Mouse (Mus musculus): ENCODE data around the gene Des. TPM values are rescaled to one million over a fixed set of nuclear protein-coding genes. Genes with fewer than 3 reads are reported as not detected.

Des gene
- total and polyA plus RNA-seq, 3 experiments, result 7.0 to 7.2 TPM; not detected in 1

- H3K27me3 ChIP-seq (ENCODE audit: control insufficient read depth in 1 of 2, insufficient read depth in 2 of 2, low read length in 2 of 2), result no peaks in the 10 kb centered on the region
- TF ChIP-seq SMC3 (IDR thresholded peaks at IDR 0.05; ENCODE audit: low read depth, low read length), result no peak
- no peaks in the 10 kb centered on the region for H3K36me3 ChIP-seq (ENCODE audit: control insufficient read depth in 1 of 2, insufficient read depth in 2 of 2, low read length in 2 of 2)
Observed at GRCm38 (mm10) chr1:75409950-75410349, 49.8 kb downstream of the Des start.

GRCm38 (mm10) chr1:75412196-75412595, 52.1 kb downstream of the Des start:
- no peaks in the 10 kb centered on the region for H3K79me2 ChIP-seq (ENCODE audit: control insufficient read depth, insufficient read depth, low read length, poor library complexity)
- H3K4me3 ChIP-seq (ENCODE audit: control insufficient read depth in 1 of 2, insufficient read depth in 1 of 2, low read depth in 2 of 2, low read length in 2 of 2), result no peak overlapping the region
- no peak for TF ChIP-seq BHLHE40 (IDR thresholded peaks at IDR 0.05; ENCODE audit: borderline replicate concordance, low read depth, low read length)
- TF ChIP-seq RCOR1 (IDR thresholded peaks at IDR 0.05; ENCODE audit: low read depth, low read length), result no peak
- no peak for TF ChIP-seq GABPA (IDR thresholded peaks at IDR 0.05; ENCODE audit: low read depth, low read length)
- no peak for TF ChIP-seq SIN3A (IDR thresholded peaks at IDR 0.05; ENCODE audit: low read length)
- no peak for TF ChIP-seq RAD21 (IDR thresholded peaks at IDR 0.05; ENCODE audit: low read depth, low read length)
- TF ChIP-seq MYB (IDR thresholded peaks at IDR 0.05; ENCODE audit: low read depth, low read length), result no peak
- no peak for TF ChIP-seq ZKSCAN1 (IDR thresholded peaks at IDR 0.05; ENCODE audit: low read depth, low read length)
- TF ChIP-seq MEF2A (IDR thresholded peaks at IDR 0.05; ENCODE audit: extremely low read depth, insufficient replicate concordance, low read depth, low read length, poor library complexity, severe bottlenecking), result no peak
- TF ChIP-seq MYC (IDR thresholded peaks at IDR 0.05; ENCODE audit: low read depth, low read length), result no peak
- TF ChIP-seq MAX (IDR thresholded peaks at IDR 0.05; ENCODE audit: low read length), result no peak
- TF ChIP-seq CHD1 (IDR thresholded peaks at IDR 0.05; ENCODE audit: low read depth, low read length), result no peak
- peak; percentile 90 for TF ChIP-seq TBP (IDR thresholded peaks at IDR 0.05; ENCODE audit: low read depth, low read length)
- TF ChIP-seq ZC3H11A (IDR thresholded peaks at IDR 0.05; ENCODE audit: low read depth, low read length), result no peak
- TF ChIP-seq TAL1 (IDR thresholded peaks at IDR 0.05; ENCODE audit: low read length), result no peak
- no peak for TF ChIP-seq CTCF (IDR thresholded peaks at IDR 0.05 in 2 of 3, conservative IDR thresholded peaks at IDR 0.05 in 1 of 3; ENCODE audit: control insufficient read depth in 1 of 3, insufficient read depth in 1 of 3, low read depth in 2 of 3, low read length in 3 of 3, poor library complexity in 1 of 3, severe bottlenecking in 1 of 3)
- 0 out of 2 replicates have a peak, but pooled peaks have one; percentile 45 for TF ChIP-seq ZNF384 (IDR thresholded peaks at IDR 0.05; ENCODE audit: low read depth, low read length)
- H3K9me3 ChIP-seq (replicated peaks; ENCODE audit: insufficient read depth, low read length), result no peaks in the 10 kb centered on the region
- no peaks in the 10 kb centered on the region for H3K4me1 ChIP-seq (ENCODE audit: control insufficient read depth in 1 of 2, insufficient read depth in 2 of 2, low read length in 2 of 2)
- no peaks in the 10 kb centered on the region for H3K27me3 ChIP-seq (ENCODE audit: control insufficient read depth in 1 of 2, insufficient read depth in 2 of 2, low read length in 2 of 2)
- no peak overlapping the region for H3K27ac ChIP-seq (ENCODE audit: control insufficient read depth, low read depth, low read length)
- no peak for DNase-seq (ENCODE audit: low read depth, low spot score)
- no peak overlapping the region for H3K9ac ChIP-seq (ENCODE audit: control insufficient read depth, low read depth, low read length, poor library complexity, severe bottlenecking)
- no peaks in the 10 kb centered on the region for H3K36me3 ChIP-seq (ENCODE audit: control insufficient read depth in 1 of 2, insufficient read depth in 2 of 2, low read length in 2 of 2)

More at GRCm38 (mm10) chr1:75409950-75410349, 49.8 kb downstream of the Des start:
- no peaks in the 10 kb centered on the region for H3K79me2 ChIP-seq (ENCODE audit: control insufficient read depth, insufficient read depth, low read length, poor library complexity)
- DNase-seq (ENCODE audit: low read depth, low spot score), result no peak
- no peak overlapping the region for H3K4me3 ChIP-seq (ENCODE audit: control insufficient read depth in 1 of 2, insufficient read depth in 1 of 2, low read depth in 2 of 2, low read length in 2 of 2)
- no peaks in the 10 kb centered on the region for H3K4me1 ChIP-seq (ENCODE audit: control insufficient read depth in 1 of 2, insufficient read depth in 2 of 2, low read length in 2 of 2)
- no peak overlapping the region for H3K9ac ChIP-seq (ENCODE audit: control insufficient read depth, low read depth, low read length, poor library complexity, severe bottlenecking)
- H3K27ac ChIP-seq (ENCODE audit: control insufficient read depth, low read depth, low read length), result no peak overlapping the region
- H3K9me3 ChIP-seq (replicated peaks; ENCODE audit: insufficient read depth, low read length), result no peaks in the 10 kb centered on the region
